17 mouse cellular contexts compared by ENCODE assay signal in genomic region chr7:90508124-90508523, GRCm38 (mm10). TPM values are rescaled to one million over a fixed set of nuclear protein-coding genes. Genes with fewer than 3 reads are reported as not detected.
DNase-seq lines count a peak whose midpoint lies in the region; ATAC-seq and TF ChIP-seq lines count a peak whose summit lies in the region.
"Had no signal": no experiment of that assay in that cellular context is flagged by ENCODE, and none has a peak within 500 bp of the region (broad histone marks: within the 10 kb centered on the region; RNA-seq: fewer than 3 reads in every experiment).

No protein-coding gene starts in this region.

- DNase-seq in hindbrain, embryonic 14.5 days (ENCODE audit: low spot score): peak; percentile 28
- DNase-seq in hindbrain, embryonic 10.5 days (ENCODE audit: low spot score): no peak
- DNase-seq in liver, postnatal 0 days: no peak
- DNase-seq in MEL (ENCODE audit: low read depth, low spot score): no peak
- DNase-seq in retina, embryonic 14.5 days (ENCODE audit: low spot score): peak; percentile 25
- no peak for DNase-seq in testis, postnatal 14 days (ENCODE audit: low spot score)
- no peak for DNase-seq in heart, embryonic 10.5 days (ENCODE audit: low spot score)
- DNase-seq: adrenal gland, adult 8-10 months; cerebellum, adult 18-20 months; heart, adult 11 months; kidney, postnatal 25 days; liver, embryonic 13.5 days; right cerebral cortex, postnatal 25 days had no signal

- H3K27ac ChIP-seq in hindbrain, embryonic 14.5 days: no peak overlapping the region
- H3K27ac ChIP-seq in hindbrain, embryonic 10.5 days: no peak overlapping the region
- no peak overlapping the region for H3K27ac ChIP-seq in liver, postnatal 0 days (ENCODE audit: low read depth)
- no peak overlapping the region for H3K27ac ChIP-seq in liver, embryonic 12.5 days
- H3K27ac ChIP-seq in MEL (ENCODE audit: control insufficient read depth, low read depth, low read length): no peak overlapping the region
- H3K27ac ChIP-seq in heart, embryonic 10.5 days: no peak overlapping the region
- H3K27ac ChIP-seq: embryonic facial prominence, embryonic 12.5 days; liver, embryonic 13.5 days; midbrain, embryonic 12.5 days had no signal

- ATAC-seq in hindbrain, embryonic 14.5 days (ENCODE audit: low FRiP score): no peak
- no peak for ATAC-seq in liver, postnatal 0 days
- no peak for ATAC-seq in liver, embryonic 12.5 days
- ATAC-seq: hindbrain, embryonic 16.5 days had no signal

- no peak overlapping the region for H3K4me3 ChIP-seq in hindbrain, embryonic 14.5 days (replicated peaks; ENCODE audit: low read length)
- H3K4me3 ChIP-seq in hindbrain, embryonic 10.5 days: no peak overlapping the region
- H3K4me3 ChIP-seq in liver, postnatal 0 days (ENCODE audit: low read depth, low read length): no peak overlapping the region
- H3K4me3 ChIP-seq in liver, embryonic 12.5 days: no peak overlapping the region
- H3K4me3 ChIP-seq in MEL (ENCODE audit: control insufficient read depth in 1 of 2, insufficient read depth in 1 of 2, low read depth in 2 of 2, low read length in 2 of 2): no peak overlapping the region
- no peak overlapping the region for H3K4me3 ChIP-seq in heart, embryonic 10.5 days
- H3K4me3 ChIP-seq: embryonic facial prominence, embryonic 12.5 days; liver, embryonic 13.5 days; midbrain, embryonic 12.5 days had no signal

- TF ChIP-seq EP300 in liver, postnatal 0 days (IDR thresholded peaks at IDR 0.05; ENCODE audit: low read depth): no peak
- no peak for TF ChIP-seq EP300 in MEL (IDR thresholded peaks at IDR 0.05; ENCODE audit: low read depth in 1 of 2, low read length in 2 of 2)

- H3K4me1 ChIP-seq in hindbrain, embryonic 14.5 days (replicated peaks; ENCODE audit: control insufficient read depth, insufficient read depth, low read length): no peaks in the 10 kb centered on the region
- H3K4me1 ChIP-seq in hindbrain, embryonic 10.5 days (replicated peaks): no peaks in the 10 kb centered on the region
- no peaks in the 10 kb centered on the region for H3K4me1 ChIP-seq in liver, postnatal 0 days (ENCODE audit: insufficient read depth)
- no peaks in the 10 kb centered on the region for H3K4me1 ChIP-seq in liver, embryonic 12.5 days
- no peaks in the 10 kb centered on the region for H3K4me1 ChIP-seq in MEL (ENCODE audit: control insufficient read depth in 1 of 2, insufficient read depth in 2 of 2, low read length in 2 of 2)
- no peaks in the 10 kb centered on the region for H3K4me1 ChIP-seq in heart, embryonic 10.5 days
- H3K4me1 ChIP-seq: embryonic facial prominence, embryonic 12.5 days; liver, embryonic 13.5 days; midbrain, embryonic 12.5 days had no signal

- peak; percentile 58 for TF ChIP-seq RAD21 in MEL (IDR thresholded peaks at IDR 0.05; ENCODE audit: low read depth, low read length)

- H3K4me2 ChIP-seq in hindbrain, embryonic 14.5 days (replicated peaks): no peak overlapping the region
- H3K4me2 ChIP-seq in liver, postnatal 0 days (ENCODE audit: low read depth, low read length): no peak overlapping the region
- H3K4me2 ChIP-seq in liver, embryonic 12.5 days: no peak overlapping the region
- H3K4me2 ChIP-seq: embryonic facial prominence, embryonic 12.5 days; liver, embryonic 13.5 days; midbrain, embryonic 12.5 days had no signal

- H3K36me3 ChIP-seq in hindbrain, embryonic 14.5 days (replicated peaks; ENCODE audit: control insufficient read depth, insufficient read depth): no peaks in the 10 kb centered on the region
- H3K36me3 ChIP-seq in hindbrain, embryonic 10.5 days: no peaks in the 10 kb centered on the region
- H3K36me3 ChIP-seq in liver, postnatal 0 days (replicated peaks; ENCODE audit: insufficient read depth, low read length): no peaks in the 10 kb centered on the region
- no peaks in the 10 kb centered on the region for H3K36me3 ChIP-seq in liver, embryonic 12.5 days
- H3K36me3 ChIP-seq in MEL (ENCODE audit: control insufficient read depth in 1 of 2, insufficient read depth in 2 of 2, low read length in 2 of 2): no peaks in the 10 kb centered on the region
- no peaks in the 10 kb centered on the region for H3K36me3 ChIP-seq in heart, embryonic 10.5 days
- H3K36me3 ChIP-seq: embryonic facial prominence, embryonic 12.5 days; liver, embryonic 13.5 days; midbrain, embryonic 12.5 days had no signal

- no peak overlapping the region for H3K9ac ChIP-seq in hindbrain, embryonic 14.5 days
- H3K9ac ChIP-seq in liver, postnatal 0 days (replicated peaks): no peak overlapping the region
- no peak overlapping the region for H3K9ac ChIP-seq in liver, embryonic 12.5 days
- no peak overlapping the region for H3K9ac ChIP-seq in MEL (ENCODE audit: control insufficient read depth, low read depth, low read length, poor library complexity, severe bottlenecking)
- H3K9ac ChIP-seq: embryonic facial prominence, embryonic 12.5 days; liver, embryonic 13.5 days; midbrain, embryonic 12.5 days had no signal

- H3K9me3 ChIP-seq in hindbrain, embryonic 14.5 days (ENCODE audit: control insufficient read depth, low read length): no peaks in the 10 kb centered on the region
- no peaks in the 10 kb centered on the region for H3K9me3 ChIP-seq in hindbrain, embryonic 10.5 days
- no peaks in the 10 kb centered on the region for H3K9me3 ChIP-seq in liver, postnatal 0 days (ENCODE audit: low read length)
- no peaks in the 10 kb centered on the region for H3K9me3 ChIP-seq in liver, embryonic 12.5 days (replicated peaks)
- no peaks in the 10 kb centered on the region for H3K9me3 ChIP-seq in MEL (replicated peaks; ENCODE audit: insufficient read depth, low read length)
- H3K9me3 ChIP-seq in heart, embryonic 10.5 days: no peaks in the 10 kb centered on the region
- H3K9me3 ChIP-seq: embryonic facial prominence, embryonic 12.5 days; liver, embryonic 13.5 days; midbrain, embryonic 12.5 days had no signal

- 0 out of 2 replicates have a peak, but pooled peaks have one; percentile 17 for TF ChIP-seq CTCF in liver, postnatal 0 days (IDR thresholded peaks at IDR 0.05; ENCODE audit: low read depth)
- TF ChIP-seq CTCF in MEL (IDR thresholded peaks at IDR 0.05 in 2 of 3, conservative IDR thresholded peaks at IDR 0.05 in 1 of 3; ENCODE audit: control insufficient read depth in 1 of 3, insufficient read depth in 1 of 3, low read depth in 2 of 3, low read length in 3 of 3, poor library complexity in 1 of 3, severe bottlenecking in 1 of 3): peak in 1 of 3 experiments; percentile 33; a peak in 2 of 6 replicates

- no peak for TF ChIP-seq POLR2A in MEL (IDR thresholded peaks at IDR 0.05; ENCODE audit: control insufficient read depth in 1 of 2, insufficient read depth in 1 of 2, low read depth in 1 of 2, low read length in 2 of 2, poor library complexity in 1 of 2)

- H3K27me3 ChIP-seq in hindbrain, embryonic 14.5 days (ENCODE audit: control insufficient read depth, insufficient read depth, low read length): no peaks in the 10 kb centered on the region
- no peaks in the 10 kb centered on the region for H3K27me3 ChIP-seq in hindbrain, embryonic 10.5 days (ENCODE audit: insufficient read depth, poor library complexity, severe bottlenecking)
- no peaks in the 10 kb centered on the region for H3K27me3 ChIP-seq in liver, postnatal 0 days (ENCODE audit: insufficient read depth, low read length)
- H3K27me3 ChIP-seq in liver, embryonic 12.5 days (replicated peaks): no peaks in the 10 kb centered on the region
- peaks cover 0 to 1% of the 10 kb centered on the region in 2 experiments; a peak in 2 of 4 replicates for H3K27me3 ChIP-seq in MEL (ENCODE audit: control insufficient read depth in 1 of 2, insufficient read depth in 2 of 2, low read length in 2 of 2)
- H3K27me3 ChIP-seq in heart, embryonic 10.5 days (ENCODE audit: insufficient read depth, poor library complexity, severe bottlenecking): no peaks in the 10 kb centered on the region
- H3K27me3 ChIP-seq: embryonic facial prominence, embryonic 12.5 days; liver, embryonic 13.5 days; midbrain, embryonic 12.5 days had no signal

- no peaks in the 10 kb centered on the region for H3K79me2 ChIP-seq in MEL (ENCODE audit: control insufficient read depth, insufficient read depth, low read length, poor library complexity)

- WGBS in hindbrain, embryonic 14.5 days: 77% methylated on average over 3 of the region's 3 CpGs
- 84% methylated on average over 3 of the region's 3 CpGs for WGBS in hindbrain, embryonic 10.5 days
- WGBS in liver, postnatal 0 days (ENCODE audit: insufficient replicate concordance): 66% methylated on average over 3 of the region's 3 CpGs
- 52% methylated on average over 3 of the region's 3 CpGs for WGBS in liver, embryonic 12.5 days (ENCODE audit: insufficient replicate concordance)
- WGBS in heart, embryonic 10.5 days: 65% methylated on average over 3 of the region's 3 CpGs

RNA-seq across cellular contexts. Expression of gene Dlg2, which starts 31.7 kb away (rescaled TPM):
- 30.0 and 32.0 TPM in 2 replicates for polyA plus RNA-seq in hindbrain, embryonic 14.5 days (2014; fragmentation: Nextera tagmentation; extraction: Ambion mirVana)
- polyA plus RNA-seq in hindbrain, embryonic 10.5 days (2016; fragmentation: Nextera tagmentation; extraction: Ambion mirVana): 1.00 and 2.2 TPM in 2 replicates
- 0.41 and 0.47 TPM in 2 replicates for polyA plus RNA-seq in liver, postnatal 0 days (2015; fragmentation: Nextera tagmentation; extraction: Ambion mirVana)
- polyA plus RNA-seq in liver, embryonic 12.5 days (2016; fragmentation: Nextera tagmentation; extraction: Ambion mirVana): 0.71 and 1.1 TPM in 2 replicates
- total RNA-seq in MEL (2012; rRNA removed): 0.04 TPM in 1 of 2 replicates, not detected in the other
- polyA plus RNA-seq in MEL (2012; ENCODE audit: insufficient read depth in 1 of 2, insufficient read length in 2 of 2, low read depth in 1 of 2, low replicate concordance in 2 of 2, missing spikeins in 1 of 2): not detected
- 3.8 and 4.1 TPM in 2 replicates for polyA plus RNA-seq in heart, embryonic 10.5 days (2016; fragmentation: Nextera tagmentation; extraction: Ambion mirVana)

RNA-seq across cellular contexts. Expression of gene Tmem126b, which starts 32.3 kb away (rescaled TPM):
- polyA plus RNA-seq in hindbrain, embryonic 14.5 days (2014; fragmentation: Nextera tagmentation; extraction: Ambion mirVana): 40.8 and 44.5 TPM in 2 replicates
- 38.3 and 39.0 TPM in 2 replicates for polyA plus RNA-seq in hindbrain, embryonic 10.5 days (2016; fragmentation: Nextera tagmentation; extraction: Ambion mirVana)
- polyA plus RNA-seq in liver, postnatal 0 days (2015; fragmentation: Nextera tagmentation; extraction: Ambion mirVana): 11.2 and 11.3 TPM in 2 replicates
- polyA plus RNA-seq in liver, embryonic 12.5 days (2016; fragmentation: Nextera tagmentation; extraction: Ambion mirVana): 14.0 and 15.7 TPM in 2 replicates
- 7.9 and 8.1 TPM in 2 replicates for total RNA-seq in MEL (2012; rRNA removed)
- 1 to 10 TPM in 1 of 2 experiments, not detected in 1; 7.9 TPM for polyA plus RNA-seq in MEL (2012; ENCODE audit: insufficient read depth in 1 of 2, insufficient read length in 2 of 2, low read depth in 1 of 2, low replicate concordance in 2 of 2, missing spikeins in 1 of 2)
- 29.5 and 33.6 TPM in 2 replicates for polyA plus RNA-seq in heart, embryonic 10.5 days (2016; fragmentation: Nextera tagmentation; extraction: Ambion mirVana)

RNA-seq across cellular contexts. Expression of gene Tmem126a, which starts 51.1 kb away (rescaled TPM):
- 125 and 132 TPM in 2 replicates for polyA plus RNA-seq in hindbrain, embryonic 14.5 days (2014; fragmentation: Nextera tagmentation; extraction: Ambion mirVana)
- 127 and 132 TPM in 2 replicates for polyA plus RNA-seq in hindbrain, embryonic 10.5 days (2016; fragmentation: Nextera tagmentation; extraction: Ambion mirVana)
- 59.9 and 67.3 TPM in 2 replicates for polyA plus RNA-seq in liver, postnatal 0 days (2015; fragmentation: Nextera tagmentation; extraction: Ambion mirVana)
- 60.2 and 66.9 TPM in 2 replicates for polyA plus RNA-seq in liver, embryonic 12.5 days (2016; fragmentation: Nextera tagmentation; extraction: Ambion mirVana)
- total RNA-seq in MEL (2012; rRNA removed): 10.3 and 14.3 TPM in 2 replicates
- 10 to 100 TPM in 1 of 2 experiments, not detected in 1; 11.9 TPM for polyA plus RNA-seq in MEL (2012; ENCODE audit: insufficient read depth in 1 of 2, insufficient read length in 2 of 2, low read depth in 1 of 2, low replicate concordance in 2 of 2, missing spikeins in 1 of 2)
- 125 and 132 TPM in 2 replicates for polyA plus RNA-seq in heart, embryonic 10.5 days (2016; fragmentation: Nextera tagmentation; extraction: Ambion mirVana)

Comparison
In these comparisons a context has a peak if more than half of its experiments do, and no peak if none do; other contexts are left out.
1. DNase-seq: peak in hindbrain, embryonic 14.5 days (single experiment) and retina, embryonic 14.5 days (single experiment); none in hindbrain, embryonic 10.5 days (single experiment), liver, postnatal 0 days (single experiment), MEL (single experiment), testis, postnatal 14 days (single experiment) and heart, embryonic 10.5 days (single experiment).